Mouse (Mus musculus): Measurements from ENCODE around the gene Gm5416. TPM values are rescaled to one million over a fixed set of nuclear protein-coding genes. Genes with fewer than 3 reads are reported as not detected.
"Not testable (repeated sequence)": the region's sequence is repeated elsewhere in the genome, so short reads cannot be mapped to it uniquely, and the experiment has no call there.

The Gm5416 gene
- polyA plus RNA-seq (2015; fragmentation: Nextera tagmentation; extraction: Ambion mirVana) = not detected in 2 replicates

- Histone ChIP-seq H3K36me3 (ENCODE audit: control insufficient read depth, insufficient read depth, low read length) (no peaks in the 10 kb centered on the region), H3K27ac (ENCODE audit: low read length) (no peak within 1 kb of the TSS), H3K27me3 (ENCODE audit: control insufficient read depth, insufficient read depth, low read depth, low read length) (no peaks in the 10 kb centered on the region), H3K4me1 (replicated peaks; ENCODE audit: control insufficient read depth, insufficient read depth, low read length) (no peaks in the 10 kb centered on the region), H3K9ac (ENCODE audit: low read length) (no peak within 1 kb of the TSS), H3K4me3 (ENCODE audit: low read length) (no peak within 1 kb of the TSS), H3K9me3 (ENCODE audit: control insufficient read depth, low read length) (no peaks in the 10 kb centered on the region), H3K4me2 (ENCODE audit: low read depth, low read length) (no peak within 1 kb of the TSS)
- ATAC-seq (ENCODE audit: low read depth) = no peak
- 64% methylated on average over 2 of the region's 2 CpGs for WGBS
Measured at GRCm38 (mm10) chr16:36209967-36210453, at the start of gene Gm5416. Gene Gm5416, plus strand, starts transcription at chr16:36210403.

- not testable (repeated sequence) for H3K36me3 ChIP-seq (ENCODE audit: control insufficient read depth, insufficient read depth, low read length); H3K4me3 ChIP-seq (ENCODE audit: low read length); H3K27me3 ChIP-seq (ENCODE audit: control insufficient read depth, insufficient read depth, low read depth, low read length); H3K9ac ChIP-seq (ENCODE audit: low read length); H3K4me1 ChIP-seq (replicated peaks; ENCODE audit: control insufficient read depth, insufficient read depth, low read length); H3K27ac ChIP-seq (ENCODE audit: low read length); H3K9me3 ChIP-seq (ENCODE audit: control insufficient read depth, low read length); ATAC-seq (ENCODE audit: low read depth); H3K4me2 ChIP-seq (ENCODE audit: low read depth, low read length)
- WGBS = 89% methylated on average over 9 of the region's 10 CpGs
Measured at GRCm38 (mm10) chr16:36167841-36168240, 42.4 kb upstream of the Gm5416 start.

- Histone ChIP-seq H3K4me3 (ENCODE audit: low read length) (no peak overlapping the region), H3K27me3 (ENCODE audit: control insufficient read depth, insufficient read depth, low read depth, low read length) (no peaks in the 10 kb centered on the region), H3K4me1 (replicated peaks; ENCODE audit: control insufficient read depth, insufficient read depth, low read length) (no peaks in the 10 kb centered on the region), H3K9me3 (ENCODE audit: control insufficient read depth, low read length) (no peaks in the 10 kb centered on the region), H3K27ac (ENCODE audit: low read length) (no peak overlapping the region), H3K9ac (ENCODE audit: low read length) (no peak overlapping the region), H3K36me3 (ENCODE audit: control insufficient read depth, insufficient read depth, low read length) (no peaks in the 10 kb centered on the region), H3K4me2 (ENCODE audit: low read depth, low read length) (no peak overlapping the region)
- ATAC-seq (ENCODE audit: low read depth) = no peak
Measured at GRCm38 (mm10) chr16:36176108-36176507, 34.1 kb upstream of the Gm5416 start.

GRCm38 (mm10) chr16:36179910-36180309, 30.3 kb upstream of the Gm5416 start:
- WGBS = 73% methylated on average over 2 of the region's 2 CpGs
- no peak for ATAC-seq (ENCODE audit: low read depth)

GRCm38 (mm10) chr16:36183912-36184311, 26.3 kb upstream of the Gm5416 start, which contains the start of gene Gm5483:
Gene Gm5483, plus strand, starts transcription at chr16:36184212.
- ATAC-seq (ENCODE audit: low read depth); H3K9ac ChIP-seq (ENCODE audit: low read length); H3K27me3 ChIP-seq (ENCODE audit: control insufficient read depth, insufficient read depth, low read depth, low read length); H3K36me3 ChIP-seq (ENCODE audit: control insufficient read depth, insufficient read depth, low read length); H3K4me2 ChIP-seq (ENCODE audit: low read depth, low read length); H3K9me3 ChIP-seq (ENCODE audit: control insufficient read depth, low read length); H3K4me3 ChIP-seq (ENCODE audit: low read length); H3K4me1 ChIP-seq (replicated peaks; ENCODE audit: control insufficient read depth, insufficient read depth, low read length); H3K27ac ChIP-seq (ENCODE audit: low read length): not testable (repeated sequence)
- WGBS = 78% methylated on average over 4 of the region's 4 CpGs

More at GRCm38 (mm10) chr16:36179910-36180309, 30.3 kb upstream of the Gm5416 start:
- no peaks in the 10 kb centered on the region for H3K36me3 ChIP-seq (ENCODE audit: control insufficient read depth, insufficient read depth, low read length)
- no peak overlapping the region for H3K9ac ChIP-seq (ENCODE audit: low read length)
- no peak overlapping the region for H3K27ac ChIP-seq (ENCODE audit: low read length)
- no peaks in the 10 kb centered on the region for H3K27me3 ChIP-seq (ENCODE audit: control insufficient read depth, insufficient read depth, low read depth, low read length)
- H3K4me1 ChIP-seq (replicated peaks; ENCODE audit: control insufficient read depth, insufficient read depth, low read length) = no peaks in the 10 kb centered on the region
- H3K4me2 ChIP-seq (ENCODE audit: low read depth, low read length) = no peak overlapping the region
- H3K4me3 ChIP-seq (ENCODE audit: low read length) = no peak overlapping the region
- no peaks in the 10 kb centered on the region for H3K9me3 ChIP-seq (ENCODE audit: control insufficient read depth, low read length)

GRCm38 (mm10) chr16:36199226-36199625, 11.0 kb upstream of the Gm5416 start:
- WGBS = 40% methylated on average over 19 of the region's 19 CpGs

GRCm38 (mm10) chr16:36203846-36204245, 6.4 kb upstream of the Gm5416 start:
- no peak overlapping the region for H3K27ac ChIP-seq (ENCODE audit: low read length)
- H3K27me3 ChIP-seq (ENCODE audit: control insufficient read depth, insufficient read depth, low read depth, low read length) = no peaks in the 10 kb centered on the region
- no peak overlapping the region for H3K4me3 ChIP-seq (ENCODE audit: low read length)
- H3K4me2 ChIP-seq (ENCODE audit: low read depth, low read length) = no peak overlapping the region
- WGBS = 47% methylated on average over 5 of the region's 5 CpGs
- no peaks in the 10 kb centered on the region for H3K4me1 ChIP-seq (replicated peaks; ENCODE audit: control insufficient read depth, insufficient read depth, low read length)
- H3K9ac ChIP-seq (ENCODE audit: low read length) = no peak overlapping the region
- ATAC-seq (ENCODE audit: low read depth) = no peak
- H3K36me3 ChIP-seq (ENCODE audit: control insufficient read depth, insufficient read depth, low read length) = no peaks in the 10 kb centered on the region
- no peaks in the 10 kb centered on the region for H3K9me3 ChIP-seq (ENCODE audit: control insufficient read depth, low read length)

More at GRCm38 (mm10) chr16:36199226-36199625, 11.0 kb upstream of the Gm5416 start:
- H3K9me3 ChIP-seq (ENCODE audit: control insufficient read depth, low read length) = no peaks in the 10 kb centered on the region
- no peak overlapping the region for H3K27ac ChIP-seq (ENCODE audit: low read length)
- H3K4me1 ChIP-seq (replicated peaks; ENCODE audit: control insufficient read depth, insufficient read depth, low read length) = no peaks in the 10 kb centered on the region
- ATAC-seq (ENCODE audit: low read depth) = no peak
- no peak overlapping the region for H3K4me3 ChIP-seq (ENCODE audit: low read length)
- no peaks in the 10 kb centered on the region for H3K27me3 ChIP-seq (ENCODE audit: control insufficient read depth, insufficient read depth, low read depth, low read length)
- no peak overlapping the region for H3K9ac ChIP-seq (ENCODE audit: low read length)
- H3K4me2 ChIP-seq (ENCODE audit: low read depth, low read length) = no peak overlapping the region
- no peaks in the 10 kb centered on the region for H3K36me3 ChIP-seq (ENCODE audit: control insufficient read depth, insufficient read depth, low read length)

GRCm38 (mm10) chr16:36205684-36206083, 4.5 kb upstream of the Gm5416 start:
- ATAC-seq (ENCODE audit: low read depth); H3K4me1 ChIP-seq (replicated peaks; ENCODE audit: control insufficient read depth, insufficient read depth, low read length); H3K27me3 ChIP-seq (ENCODE audit: control insufficient read depth, insufficient read depth, low read depth, low read length); H3K9me3 ChIP-seq (ENCODE audit: control insufficient read depth, low read length); H3K4me3 ChIP-seq (ENCODE audit: low read length); H3K36me3 ChIP-seq (ENCODE audit: control insufficient read depth, insufficient read depth, low read length); H3K4me2 ChIP-seq (ENCODE audit: low read depth, low read length); H3K9ac ChIP-seq (ENCODE audit: low read length); H3K27ac ChIP-seq (ENCODE audit: low read length): not testable (repeated sequence)
- 38% methylated on average over 2 of the region's 2 CpGs for WGBS

GRCm38 (mm10) chr16:36221168-36221567, 11.0 kb downstream of the Gm5416 start, which contains the start of gene 2010005H15Rik:
Gene 2010005H15Rik, plus strand, starts transcription at chr16:36221468.
- not testable (repeated sequence) for H3K9me3 ChIP-seq (ENCODE audit: control insufficient read depth, low read length); H3K36me3 ChIP-seq (ENCODE audit: control insufficient read depth, insufficient read depth, low read length); H3K27ac ChIP-seq (ENCODE audit: low read length); H3K4me2 ChIP-seq (ENCODE audit: low read depth, low read length); ATAC-seq (ENCODE audit: low read depth); H3K9ac ChIP-seq (ENCODE audit: low read length); H3K4me1 ChIP-seq (replicated peaks; ENCODE audit: control insufficient read depth, insufficient read depth, low read length); H3K27me3 ChIP-seq (ENCODE audit: control insufficient read depth, insufficient read depth, low read depth, low read length); H3K4me3 ChIP-seq (ENCODE audit: low read length)
- WGBS = 81% methylated on average over 6 of the region's 7 CpGs

- H3K36me3 ChIP-seq (ENCODE audit: control insufficient read depth, insufficient read depth, low read length); H3K4me3 ChIP-seq (ENCODE audit: low read length); ATAC-seq (ENCODE audit: low read depth); H3K4me2 ChIP-seq (ENCODE audit: low read depth, low read length); H3K9ac ChIP-seq (ENCODE audit: low read length); H3K27ac ChIP-seq (ENCODE audit: low read length); H3K4me1 ChIP-seq (replicated peaks; ENCODE audit: control insufficient read depth, insufficient read depth, low read length); H3K27me3 ChIP-seq (ENCODE audit: control insufficient read depth, insufficient read depth, low read depth, low read length); H3K9me3 ChIP-seq (ENCODE audit: control insufficient read depth, low read length): not testable (repeated sequence)
Measured at GRCm38 (mm10) chr16:36260585-36260984, 50.4 kb downstream of the Gm5416 start.

All from lung, embryonic 16.5 days (tissue).